ENCODE assay signal across 9 mouse cellular contexts in genomic region chr5:101825111-101825911, GRCm38 (mm10).
DNase-seq lines count a peak whose midpoint lies in the region; ATAC-seq and TF ChIP-seq lines count a peak whose summit lies in the region.
"Had no signal": no experiment of that assay in that cellular context is flagged by ENCODE, and none has a peak within 500 bp of the region (broad histone marks: within the 10 kb centered on the region; RNA-seq: fewer than 3 reads in every experiment).

No protein-coding gene starts in this region.

- H3K4me1 ChIP-seq in heart, embryonic 13.5 days: peaks cover 28% of the 10 kb centered on the region
- H3K4me1 ChIP-seq in cortical plate, adult 2 months (ENCODE audit: control insufficient read depth, insufficient read depth, low read length): peaks cover 6% of the 10 kb centered on the region
- H3K4me1 ChIP-seq in limb, embryonic 15.5 days: peaks cover 21% of the 10 kb centered on the region

- peak overlapping the region; percentile 50 for H3K27ac ChIP-seq in heart, embryonic 13.5 days (replicated peaks)
- peak overlapping the region; percentile 68; the same call in 1 of the 2 replicates for H3K27ac ChIP-seq in cortical plate, adult 2 months (ENCODE audit: insufficient read depth, low read length)
- no peak overlapping the region for H3K27ac ChIP-seq in limb, embryonic 15.5 days

- no peak overlapping the region for H3K4me2 ChIP-seq in heart, embryonic 13.5 days
- H3K4me2 ChIP-seq in limb, embryonic 15.5 days: no peak overlapping the region

- peaks cover 5% of the 10 kb centered on the region; the same call in 1 of the 2 replicates for H3K36me3 ChIP-seq in heart, embryonic 13.5 days
- no peaks in the 10 kb centered on the region for H3K36me3 ChIP-seq in limb, embryonic 15.5 days

- no peak for ATAC-seq in heart, embryonic 13.5 days (ENCODE audit: extremely low read depth, insufficient number of reproducible peaks, low FRiP score, low TSS enrichment)
- 0 out of 2 replicates have a peak, but pooled peaks have one; percentile 32 for ATAC-seq in limb, embryonic 15.5 days (ENCODE audit: insufficient number of reproducible peaks, low FRiP score, low TSS enrichment, low read depth)

- no peak for DNase-seq in heart, postnatal 4 days
- DNase-seq in 3T3-L1 (ENCODE audit: low read depth, low spot score): peak; percentile 35
- DNase-seq in urinary bladder, adult 2 months (ENCODE audit: low spot score): no peak
- DNase-seq in urinary bladder, adult 18-20 months (ENCODE audit: low spot score in 2 of 2): no peak
- no peak for DNase-seq in thymus, postnatal 0 days (ENCODE audit: low spot score)
- DNase-seq: cerebellum, adult 11 months had no signal

- H3K27me3 ChIP-seq in heart, embryonic 13.5 days (replicated peaks): peaks cover 10% of the 10 kb centered on the region; the same call in 1 of the 2 replicates
- H3K27me3 ChIP-seq in limb, embryonic 15.5 days: peaks cover 13% of the 10 kb centered on the region

- no peaks in the 10 kb centered on the region for H3K9me3 ChIP-seq in heart, embryonic 13.5 days
- H3K9me3 ChIP-seq in limb, embryonic 15.5 days: no peaks in the 10 kb centered on the region

- no peak overlapping the region for H3K9ac ChIP-seq in heart, embryonic 13.5 days
- H3K9ac ChIP-seq in limb, embryonic 15.5 days: no peak overlapping the region

- no peak for TF ChIP-seq POLR2A in cortical plate, adult 2 months (IDR thresholded peaks at IDR 0.05; ENCODE audit: extremely low read depth, insufficient read depth, low read length)

- no peak overlapping the region for H3K4me3 ChIP-seq in heart, embryonic 13.5 days
- H3K4me3 ChIP-seq in cortical plate, adult 2 months (ENCODE audit: insufficient read depth, low read length): no peak overlapping the region
- H3K4me3 ChIP-seq in limb, embryonic 15.5 days: no peak overlapping the region

- 26% methylated on average over 13 of the region's 13 CpGs for WGBS in heart, embryonic 13.5 days
- WGBS in limb, embryonic 15.5 days: 26% methylated on average over 13 of the region's 13 CpGs

- no peak for TF ChIP-seq CTCF in cortical plate, adult 2 months (IDR thresholded peaks at IDR 0.05; ENCODE audit: extremely low read depth, insufficient read depth, low read length)
